Mouse (Mus musculus) 416B (cell line): ENCODE data around the gene Vamp8.
A peak's percentile ranks its signal among the peaks of the same experiment; 100 is the strongest.

Source experiments
- DNase-seq: peaks from one replicate; pipeline ENCODE4 v3.0.0; 2011; ENCODE audit warnings: low read depth

The Vamp8 gene

GRCm38 (mm10) chr6:72371571-72371970 is 18.9 kb downstream of the Vamp8 start:
- DNase-seq, result no peak

GRCm38 (mm10) chr6:72371147-72371546 is 19.4 kb downstream of the Vamp8 start:
- no peak for DNase-seq

GRCm38 (mm10) chr6:72370091-72370490 is 20.4 kb downstream of the Vamp8 start:
- no peak for DNase-seq

GRCm38 (mm10) chr6:72369557-72369956 is 20.9 kb downstream of the Vamp8 start:
- DNase-seq, result no peak

- DNase-seq, result no peak
These were observed 23.0 kb downstream of the Vamp8 start for GRCm38 (mm10) chr6:72367460-72367974.

- DNase-seq, result no peak
These were observed 23.6 kb downstream of the Vamp8 start, which contains the start of gene Rnf181 for GRCm38 (mm10) chr6:72366844-72367443. Rnf181 (minus strand) TSS chr6:72366956.

- DNase-seq, result no peak
These were observed 24.2 kb downstream of the Vamp8 start for GRCm38 (mm10) chr6:72366304-72366703.

GRCm38 (mm10) chr6:72364985-72365384 is 25.5 kb downstream of the Vamp8 start:
- DNase-seq, result no peak

- peak; percentile 49 for DNase-seq
These were observed 26.5 kb downstream of the Vamp8 start for GRCm38 (mm10) chr6:72364009-72364408.

GRCm38 (mm10) chr6:72362132-72363028 is 28.1 kb downstream of the Vamp8 start:
- DNase-seq, result peak; percentile 99

- no peak for DNase-seq
These were observed 29.4 kb downstream of the Vamp8 start for GRCm38 (mm10) chr6:72361121-72361551.

GRCm38 (mm10) chr6:72360599-72360935 is 29.9 kb downstream of the Vamp8 start:
- no peak for DNase-seq

GRCm38 (mm10) chr6:72359891-72360598 is 30.5 kb downstream of the Vamp8 start:
- DNase-seq, result no peak

GRCm38 (mm10) chr6:72359343-72359742 is 31.2 kb downstream of the Vamp8 start:
- no peak for DNase-seq

GRCm38 (mm10) chr6:72358086-72358764 is 32.3 kb downstream of the Vamp8 start:
- DNase-seq, result no peak

GRCm38 (mm10) chr6:72357164-72358079 is 33.1 kb downstream of the Vamp8 start:
- DNase-seq, result no peak

- DNase-seq, result no peak
These were observed 34.4 kb downstream of the Vamp8 start for GRCm38 (mm10) chr6:72356001-72356532.

GRCm38 (mm10) chr6:72355066-72355911 is 35.2 kb downstream of the Vamp8 start, which contains the start of gene Tmem150a:
Tmem150a (plus strand) TSS chr6:72355447.
- DNase-seq, result no peak

GRCm38 (mm10) chr6:72354025-72354424 is 36.5 kb downstream of the Vamp8 start:
- no peak for DNase-seq
